Mouse (Mus musculus): ENCODE data around the gene Dst.
A peak's percentile ranks its signal among the peaks of the same experiment; 100 is the strongest.

Dst gene

GRCm38 (mm10) chr1:34097640-34098039 is 189.6 kb downstream of the Dst start:
- peaks cover 50% of the 10 kb centered on the region for H3K36me3 ChIP-seq (ENCODE audit: insufficient read depth, low read length)
- no peaks in the 10 kb centered on the region for H3K27me3 ChIP-seq (ENCODE audit: insufficient read depth, low read length)
- no peak overlapping the region for H3K4me3 ChIP-seq (replicated peaks; ENCODE audit: low read length)
- peaks cover 51% of the 10 kb centered on the region for H3K4me1 ChIP-seq (replicated peaks; ENCODE audit: low read depth, low read length)
- H3K9me3 ChIP-seq (ENCODE audit: low read length) = peaks cover 17% of the 10 kb centered on the region
- TF ChIP-seq NANOG (IDR thresholded peaks at IDR 0.05; ENCODE audit: borderline replicate concordance, low read length) (no peak), CTCF (conservative IDR thresholded peaks at IDR 0.05; ENCODE audit: low read length) (no peak), POU5F1 (IDR thresholded peaks at IDR 0.05; ENCODE audit: borderline replicate concordance, low read length) (no peak)

GRCm38 (mm10) chr1:34099439-34099838 is 191.4 kb downstream of the Dst start:
- Histone ChIP-seq H3K9me3 (ENCODE audit: low read length) (peaks cover 18% of the 10 kb centered on the region), H3K4me1 (replicated peaks; ENCODE audit: low read depth, low read length) (peaks cover 58% of the 10 kb centered on the region), H3K36me3 (ENCODE audit: insufficient read depth, low read length) (peaks cover 35% of the 10 kb centered on the region), H3K4me3 (replicated peaks; ENCODE audit: low read length) (no peak overlapping the region), H3K27me3 (ENCODE audit: insufficient read depth, low read length) (no peaks in the 10 kb centered on the region)
- no peak for TF ChIP-seq POU5F1 (IDR thresholded peaks at IDR 0.05; ENCODE audit: borderline replicate concordance, low read length)
- TF ChIP-seq NANOG (IDR thresholded peaks at IDR 0.05; ENCODE audit: borderline replicate concordance, low read length) = no peak
- no peak for TF ChIP-seq CTCF (conservative IDR thresholded peaks at IDR 0.05; ENCODE audit: low read length)

GRCm38 (mm10) chr1:34100385-34100784 is 192.4 kb downstream of the Dst start:
- Histone ChIP-seq H3K36me3 (ENCODE audit: insufficient read depth, low read length) (peaks cover 28% of the 10 kb centered on the region), H3K27me3 (ENCODE audit: insufficient read depth, low read length) (no peaks in the 10 kb centered on the region), H3K9me3 (ENCODE audit: low read length) (peaks cover 18% of the 10 kb centered on the region), H3K4me1 (replicated peaks; ENCODE audit: low read depth, low read length) (peaks cover 60% of the 10 kb centered on the region), H3K4me3 (replicated peaks; ENCODE audit: low read length) (no peak overlapping the region)
- no peak for TF ChIP-seq POU5F1 (IDR thresholded peaks at IDR 0.05; ENCODE audit: borderline replicate concordance, low read length)
- TF ChIP-seq NANOG (IDR thresholded peaks at IDR 0.05; ENCODE audit: borderline replicate concordance, low read length) = no peak
- TF ChIP-seq CTCF (conservative IDR thresholded peaks at IDR 0.05; ENCODE audit: low read length) = no peak

GRCm38 (mm10) chr1:34102604-34103003 is 194.6 kb downstream of the Dst start:
- peaks cover 25% of the 10 kb centered on the region for H3K36me3 ChIP-seq (ENCODE audit: insufficient read depth, low read length)
- H3K27me3 ChIP-seq (ENCODE audit: insufficient read depth, low read length) = no peaks in the 10 kb centered on the region
- TF ChIP-seq NANOG (IDR thresholded peaks at IDR 0.05; ENCODE audit: borderline replicate concordance, low read length) (no peak), CTCF (conservative IDR thresholded peaks at IDR 0.05; ENCODE audit: low read length) (no peak), POU5F1 (IDR thresholded peaks at IDR 0.05; ENCODE audit: borderline replicate concordance, low read length) (no peak)
- H3K4me3 ChIP-seq (replicated peaks; ENCODE audit: low read length) = 0 out of 2 replicates have a peak overlapping the region, but pooled peaks have one; percentile 58
- peaks cover 18% of the 10 kb centered on the region for H3K9me3 ChIP-seq (ENCODE audit: low read length)
- peaks cover 56% of the 10 kb centered on the region for H3K4me1 ChIP-seq (replicated peaks; ENCODE audit: low read depth, low read length)

GRCm38 (mm10) chr1:34103176-34103575 is 195.2 kb downstream of the Dst start:
- peak overlapping the region; percentile 58 for H3K4me3 ChIP-seq (replicated peaks; ENCODE audit: low read length)
- H3K27me3 ChIP-seq (ENCODE audit: insufficient read depth, low read length) = no peaks in the 10 kb centered on the region
- TF ChIP-seq CTCF (conservative IDR thresholded peaks at IDR 0.05; ENCODE audit: low read length) (no peak), POU5F1 (IDR thresholded peaks at IDR 0.05; ENCODE audit: borderline replicate concordance, low read length) (0 out of 2 replicates have a peak, but pooled peaks have one; percentile 28), NANOG (IDR thresholded peaks at IDR 0.05; ENCODE audit: borderline replicate concordance, low read length) (peak; percentile 79)
- peaks cover 18% of the 10 kb centered on the region for H3K9me3 ChIP-seq (ENCODE audit: low read length)
- peaks cover 51% of the 10 kb centered on the region for H3K4me1 ChIP-seq (replicated peaks; ENCODE audit: low read depth, low read length)
- H3K36me3 ChIP-seq (ENCODE audit: insufficient read depth, low read length) = peaks cover 20% of the 10 kb centered on the region

- peak; percentile 75 for TF ChIP-seq NANOG (IDR thresholded peaks at IDR 0.05; ENCODE audit: borderline replicate concordance, low read length)
- TF ChIP-seq POU5F1 (IDR thresholded peaks at IDR 0.05; ENCODE audit: borderline replicate concordance, low read length) = no peak
- TF ChIP-seq CTCF (conservative IDR thresholded peaks at IDR 0.05; ENCODE audit: low read length) = no peak
- no peaks in the 10 kb centered on the region for H3K27me3 ChIP-seq (ENCODE audit: insufficient read depth, low read length)
- peaks cover 17% of the 10 kb centered on the region for H3K36me3 ChIP-seq (ENCODE audit: insufficient read depth, low read length)
These were observed 195.7 kb downstream of the Dst start for GRCm38 (mm10) chr1:34103713-34104172.

GRCm38 (mm10) chr1:34104846-34105245 is 196.8 kb downstream of the Dst start:
- TF ChIP-seq NANOG (IDR thresholded peaks at IDR 0.05; ENCODE audit: borderline replicate concordance, low read length) (no peak), POU5F1 (IDR thresholded peaks at IDR 0.05; ENCODE audit: borderline replicate concordance, low read length) (no peak), CTCF (conservative IDR thresholded peaks at IDR 0.05; ENCODE audit: low read length) (no peak)
- Histone ChIP-seq H3K4me1 (replicated peaks; ENCODE audit: low read depth, low read length) (peaks cover 58% of the 10 kb centered on the region), H3K9me3 (ENCODE audit: low read length) (peaks cover 18% of the 10 kb centered on the region)

More at GRCm38 (mm10) chr1:34103713-34104172, 195.7 kb downstream of the Dst start:
- Histone ChIP-seq H3K4me3 (replicated peaks; ENCODE audit: low read length) (peak overlapping the region; percentile 58), H3K9me3 (ENCODE audit: low read length) (peaks cover 18% of the 10 kb centered on the region), H3K4me1 (replicated peaks; ENCODE audit: low read depth, low read length) (peaks cover 53% of the 10 kb centered on the region)

GRCm38 (mm10) chr1:34106606-34107005 is 198.6 kb downstream of the Dst start:
- peak overlapping the region; percentile 56 for H3K4me3 ChIP-seq (replicated peaks; ENCODE audit: low read length)
- peaks cover 6% of the 10 kb centered on the region; the same call in 1 of the 2 replicates for H3K36me3 ChIP-seq (ENCODE audit: insufficient read depth, low read length)
- H3K9me3 ChIP-seq (ENCODE audit: low read length) = peaks cover 10% of the 10 kb centered on the region
- H3K27me3 ChIP-seq (ENCODE audit: insufficient read depth, low read length) = no peaks in the 10 kb centered on the region
- H3K4me1 ChIP-seq (replicated peaks; ENCODE audit: low read depth, low read length) = peaks cover 75% of the 10 kb centered on the region
- TF ChIP-seq CTCF (conservative IDR thresholded peaks at IDR 0.05; ENCODE audit: low read length) (no peak), POU5F1 (IDR thresholded peaks at IDR 0.05; ENCODE audit: borderline replicate concordance, low read length) (no peak), NANOG (IDR thresholded peaks at IDR 0.05; ENCODE audit: borderline replicate concordance, low read length) (no peak)

More at GRCm38 (mm10) chr1:34104846-34105245, 196.8 kb downstream of the Dst start:
- Histone ChIP-seq H3K27me3 (ENCODE audit: insufficient read depth, low read length) (no peaks in the 10 kb centered on the region), H3K36me3 (ENCODE audit: insufficient read depth, low read length) (peaks cover 14% of the 10 kb centered on the region), H3K4me3 (replicated peaks; ENCODE audit: low read length) (peak overlapping the region; percentile 45)

GRCm38 (mm10) chr1:34107076-34107475 is 199.1 kb downstream of the Dst start:
- Histone ChIP-seq H3K27me3 (ENCODE audit: insufficient read depth, low read length) (no peaks in the 10 kb centered on the region), H3K9me3 (ENCODE audit: low read length) (peaks cover 5% of the 10 kb centered on the region), H3K4me3 (replicated peaks; ENCODE audit: low read length) (peak overlapping the region; percentile 56), H3K4me1 (replicated peaks; ENCODE audit: low read depth, low read length) (peaks cover 79% of the 10 kb centered on the region), H3K36me3 (ENCODE audit: insufficient read depth, low read length) (peaks cover 3% of the 10 kb centered on the region; the same call in 1 of the 2 replicates)
- no peak for TF ChIP-seq NANOG (IDR thresholded peaks at IDR 0.05; ENCODE audit: borderline replicate concordance, low read length)

Data from E14TG2a.4 (cell line).